Mouse (Mus musculus): ENCODE measurements around the gene Nme9.

Gene Nme9

GRCm38 (mm10) chr9:99451161-99451560 is at the start of gene Nme9:
TSS of gene Nme9 (plus strand) at chr9:99451475.
- DNase-seq: peak; percentile 23

- no peak for DNase-seq
Observed at GRCm38 (mm10) chr9:99409280-99409679, 42.0 kb upstream of the Nme9 start.

GRCm38 (mm10) chr9:99411093-99411492 is 40.2 kb upstream of the Nme9 start:
- DNase-seq: no peak

- no peak for DNase-seq
Observed at GRCm38 (mm10) chr9:99411785-99412184, 39.5 kb upstream of the Nme9 start.

GRCm38 (mm10) chr9:99416809-99417208 is 34.5 kb upstream of the Nme9 start:
- no peak for DNase-seq

GRCm38 (mm10) chr9:99417288-99417846 is 33.9 kb upstream of the Nme9 start:
- DNase-seq: peak; percentile 44

GRCm38 (mm10) chr9:99418377-99418776 is 32.9 kb upstream of the Nme9 start:
- peak; percentile 27 for DNase-seq

- DNase-seq: peak; percentile 47
Observed at GRCm38 (mm10) chr9:99419951-99420701, 31.1 kb upstream of the Nme9 start.

GRCm38 (mm10) chr9:99421914-99422313 is 29.4 kb upstream of the Nme9 start:
- no peak for DNase-seq

GRCm38 (mm10) chr9:99423692-99424573 is 27.3 kb upstream of the Nme9 start:
- no peak for DNase-seq

- no peak for DNase-seq
Observed at GRCm38 (mm10) chr9:99424574-99424863, 26.8 kb upstream of the Nme9 start.

GRCm38 (mm10) chr9:99425262-99425661 is 26.0 kb upstream of the Nme9 start:
- DNase-seq: no peak

GRCm38 (mm10) chr9:99428601-99429331 is 22.5 kb upstream of the Nme9 start:
- no peak for DNase-seq

- DNase-seq: no peak
Observed at GRCm38 (mm10) chr9:99429845-99430244, 21.4 kb upstream of the Nme9 start.

GRCm38 (mm10) chr9:99430806-99431205 is 20.5 kb upstream of the Nme9 start:
- DNase-seq: no peak

GRCm38 (mm10) chr9:99431346-99431745 is 19.9 kb upstream of the Nme9 start:
- DNase-seq: no peak

- no peak for DNase-seq
Observed at GRCm38 (mm10) chr9:99431963-99432362, 19.3 kb upstream of the Nme9 start.

GRCm38 (mm10) chr9:99432478-99432877 is 18.8 kb upstream of the Nme9 start:
- DNase-seq: no peak

- no peak for DNase-seq
Observed at GRCm38 (mm10) chr9:99434892-99435618, 16.2 kb upstream of the Nme9 start.

- DNase-seq: peak; percentile 42
Observed at GRCm38 (mm10) chr9:99435619-99436181, 15.6 kb upstream of the Nme9 start.

GRCm38 (mm10) chr9:99436182-99437030 is 14.9 kb upstream of the Nme9 start:
- peak; percentile 71 for DNase-seq

All from lung, postnatal 36 days (tissue).